Mouse (Mus musculus) heart, adult 8-10 months (tissue): ENCODE measurements around the gene Lsm3. TPM values are rescaled to one million over a fixed set of nuclear protein-coding genes. Genes with fewer than 3 reads are reported as not detected.

Experiments used
- DNase-seq: peaks from one replicate; pipeline ENCODE4 v3.0.0; 2022; ENCODE audit warnings: low spot score
- total RNA-seq, 4 experiments: library from RNA; stranded (reverse); gene quantifications; 2 replicates each; pipeline ENCODE4 v1.2.4; 2022

Lsm3 gene
- total RNA-seq, 4 experiments from 2014 or later, result 61.4 to 69.1 (median 65.6) TPM

GRCm38 (mm10) chr6:91510211-91510610 lies 5.5 kb upstream of the Lsm3 start:
- no peak for DNase-seq

GRCm38 (mm10) chr6:91514135-91514534 lies 1.6 kb upstream of the Lsm3 start:
- DNase-seq, result no peak

DNA sequence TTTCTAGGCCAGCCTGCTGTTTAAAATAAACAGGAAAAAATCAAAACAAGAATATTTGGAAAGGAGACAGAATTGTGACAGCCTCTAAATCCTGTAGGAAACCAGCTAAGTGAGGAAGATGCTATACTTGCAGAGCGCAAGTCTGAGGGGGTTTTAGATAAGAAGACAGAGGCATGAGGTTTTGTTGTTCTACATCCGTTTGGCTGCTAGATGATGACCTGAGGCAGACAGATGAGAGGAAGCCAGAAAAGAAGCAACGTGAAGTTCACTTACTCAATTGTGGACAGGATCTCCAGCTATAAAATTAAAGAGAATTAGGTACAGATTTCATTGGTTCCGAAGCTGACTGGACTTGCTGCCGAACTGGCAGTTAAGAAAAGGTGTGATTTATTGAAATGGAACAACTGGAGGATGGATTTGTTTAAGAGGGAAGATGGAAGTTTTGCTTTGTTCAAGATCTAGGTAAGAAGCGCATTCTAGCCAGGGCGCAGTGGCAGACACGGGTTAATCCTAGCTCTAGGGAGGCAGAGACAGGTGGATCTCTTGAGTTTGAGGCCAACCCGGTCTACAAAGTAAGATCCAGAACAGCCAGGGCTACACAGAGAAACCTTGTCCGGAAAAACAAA lies 878 bp upstream of the Lsm3 start:
- no peak for DNase-seq

GRCm38 (mm10) chr6:91518454-91519020 lies 2.8 kb downstream of the Lsm3 start:
- DNase-seq, result no peak

- no peak for DNase-seq
Observed at GRCm38 (mm10) chr6:91522816-91523215, 7.1 kb downstream of the Lsm3 start.

DNA sequence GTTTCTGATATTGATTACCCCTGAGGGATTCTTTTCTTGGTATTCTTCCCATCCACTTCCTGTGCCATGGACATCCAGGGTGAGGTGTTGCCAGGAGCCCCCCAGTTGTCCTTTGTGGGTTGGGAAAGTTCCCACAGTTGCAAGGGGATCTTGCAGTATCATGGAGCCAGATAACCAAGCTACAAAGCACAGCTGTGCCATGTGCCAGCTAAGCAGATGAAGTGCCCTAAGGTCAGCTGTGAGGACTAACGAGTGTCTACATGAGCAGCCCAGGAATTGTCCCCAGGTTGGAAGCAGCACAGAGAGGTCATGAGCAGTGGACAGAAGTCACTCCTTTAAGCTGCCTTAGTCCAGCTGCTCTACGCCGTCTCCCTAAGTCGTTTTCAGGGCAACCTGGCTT lies 9.8 kb downstream of the Lsm3 start:
- DNase-seq, result no peak

GRCm38 (mm10) chr6:91527227-91527860 lies 11.6 kb downstream of the Lsm3 start:
- DNase-seq, result peak; percentile 59

- DNase-seq, result peak; percentile 76
Observed at GRCm38 (mm10) chr6:91528265-91528664, 12.5 kb downstream of the Lsm3 start.

DNA sequence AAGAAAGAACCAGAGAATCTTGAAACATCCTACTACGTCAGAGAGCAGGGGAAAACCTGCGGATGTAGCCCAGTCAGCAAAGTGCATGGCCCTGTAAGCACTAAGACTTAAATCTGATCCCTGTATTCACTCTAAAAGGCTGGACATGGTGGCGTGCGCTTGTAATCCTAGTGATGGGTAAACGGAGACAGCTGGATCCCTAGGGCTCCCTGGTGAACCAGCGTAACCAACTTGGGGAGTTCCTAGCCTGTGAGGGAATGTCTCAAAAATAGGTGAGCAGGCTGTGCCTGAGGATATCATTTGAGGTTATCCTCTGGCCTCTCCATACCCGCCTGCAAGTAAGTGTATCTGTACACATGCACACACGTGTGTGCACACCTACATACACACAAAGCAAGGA lies 14.9 kb downstream of the Lsm3 start:
- DNase-seq, result no peak

- DNase-seq, result peak; percentile 45
Observed at GRCm38 (mm10) chr6:91531276-91531675, 15.5 kb downstream of the Lsm3 start.

GRCm38 (mm10) chr6:91532661-91533060 lies 16.9 kb downstream of the Lsm3 start:
- no peak for DNase-seq

DNA sequence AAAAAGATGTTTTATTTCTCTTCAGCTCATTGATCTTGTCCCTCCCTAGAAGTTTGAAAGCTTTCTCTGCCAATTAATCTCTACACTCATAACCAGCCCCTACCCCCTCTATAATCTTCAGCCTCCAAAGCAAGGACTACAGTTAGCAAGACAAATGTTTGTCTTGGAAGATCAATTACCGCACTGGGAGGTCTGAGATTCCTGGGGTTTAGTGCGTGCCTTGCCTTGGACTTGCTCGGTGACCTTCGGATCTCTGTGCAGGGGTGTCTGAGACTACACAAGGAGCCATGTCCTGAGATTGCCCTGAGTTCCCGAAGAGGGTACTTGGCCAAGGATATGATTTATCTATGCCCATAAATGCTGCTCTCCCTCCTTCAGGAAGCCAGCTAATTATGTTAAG lies 17.6 kb downstream of the Lsm3 start:
- DNase-seq, result no peak

DNA sequence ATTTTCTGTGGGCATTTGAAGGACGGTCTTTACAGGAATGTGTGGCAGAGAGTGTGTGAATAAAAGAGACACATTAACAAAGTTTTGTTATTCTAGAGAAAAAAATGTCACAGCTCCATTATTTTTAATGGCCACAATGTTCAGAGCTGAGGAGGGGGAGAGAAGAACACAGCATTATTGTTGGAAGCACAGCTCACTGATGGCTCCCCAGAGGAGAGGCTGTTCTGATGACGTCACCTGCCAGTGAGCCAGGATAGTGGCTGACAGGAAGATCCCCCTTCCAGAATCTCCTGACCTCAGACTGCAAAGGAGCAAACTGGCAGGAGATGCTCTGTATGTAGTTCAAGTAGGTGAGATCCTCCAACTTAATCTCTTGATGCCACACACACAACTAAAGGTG lies 18.0 kb downstream of the Lsm3 start:
- no peak for DNase-seq

GRCm38 (mm10) chr6:91534268-91534667 lies 18.5 kb downstream of the Lsm3 start:
- no peak for DNase-seq

- no peak for DNase-seq
Observed at GRCm38 (mm10) chr6:91535231-91535630, 19.5 kb downstream of the Lsm3 start.

GRCm38 (mm10) chr6:91536047-91536765 lies 20.5 kb downstream of the Lsm3 start:
- DNase-seq, result no peak

- no peak for DNase-seq
Observed at GRCm38 (mm10) chr6:91541276-91541675, 25.5 kb downstream of the Lsm3 start.

- no peak for DNase-seq
Observed at GRCm38 (mm10) chr6:91543056-91543455, 27.3 kb downstream of the Lsm3 start.

GRCm38 (mm10) chr6:91546241-91546884 lies 30.6 kb downstream of the Lsm3 start:
- peak; percentile 73 for DNase-seq

- DNase-seq, result no peak
Observed at GRCm38 (mm10) chr6:91547313-91547712, 31.6 kb downstream of the Lsm3 start.

- DNase-seq, result no peak
Observed at GRCm38 (mm10) chr6:91549621-91550020, 33.9 kb downstream of the Lsm3 start.

DNA sequence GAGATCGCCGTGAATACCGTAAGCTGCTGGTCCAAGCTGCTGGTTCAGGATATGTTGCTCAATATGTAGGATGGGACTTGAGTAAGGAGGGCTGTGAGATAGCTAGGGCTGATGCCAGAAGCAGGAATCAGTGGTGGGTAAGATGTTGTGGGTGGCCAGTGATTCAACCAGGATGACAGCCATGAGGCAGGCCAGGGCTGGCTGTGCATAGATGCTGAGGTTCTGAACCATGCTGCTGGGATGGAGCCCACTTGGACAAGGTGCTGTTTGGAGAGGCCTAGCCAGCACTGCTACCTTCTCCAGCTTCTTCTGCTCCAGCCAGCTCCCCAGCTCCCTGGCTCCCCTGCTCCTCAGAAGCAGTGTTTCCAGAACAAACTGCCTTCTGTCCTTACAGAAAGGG lies 35.9 kb downstream of the Lsm3 start:
- no peak for DNase-seq
